Mouse (Mus musculus) cortical plate, adult 2 months (tissue): Measurements from ENCODE around the gene Spred3.

Source experiments
- CTCF ChIP-seq: fragments of 200-500 bp; IDR thresholded peaks from 2 replicates; pipeline ENCODE4 v1.5.1; 2011; ENCODE audit warnings: mild to moderate bottlenecking, control low read depth, low read length; ENCODE audit not compliant: insufficient read depth; ENCODE audit errors: extremely low read depth
- POLR2A ChIP-seq: fragments of 200-500 bp; IDR thresholded peaks from 2 replicates; pipeline ENCODE4 v1.6.1; 2011; ENCODE audit warnings: mild to moderate bottlenecking, low read length, control low read depth; ENCODE audit not compliant: insufficient read depth; ENCODE audit errors: extremely low read depth

DNA sequence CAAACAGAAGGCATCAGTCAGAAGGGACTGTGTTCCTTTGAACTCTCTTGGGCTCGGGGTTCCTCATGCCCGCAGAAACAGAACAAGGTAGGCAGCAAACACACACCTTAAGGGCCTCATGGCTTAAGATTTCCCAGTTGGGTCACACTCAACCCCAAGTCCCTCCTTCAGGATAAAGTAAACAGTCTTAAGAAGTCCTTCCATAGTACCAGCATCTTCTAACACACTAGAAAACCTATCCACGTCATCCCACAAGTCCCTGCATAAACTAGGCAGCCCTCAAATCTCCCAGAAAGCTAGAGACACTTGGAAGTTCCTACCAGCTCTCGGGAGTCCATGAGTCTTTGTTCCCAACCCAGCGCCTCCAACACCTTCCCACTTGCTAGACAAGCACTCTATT, 7.9 kb downstream of the Spred3 start:
- no peak for TF ChIP-seq CTCF
- no peak for TF ChIP-seq POLR2A
